Mouse (Mus musculus) neural tube, embryonic 11.5 days (tissue): ENCODE results near the gene Rasgef1b. TPM values are rescaled to one million over a fixed set of nuclear protein-coding genes. Genes with fewer than 3 reads are reported as not detected.

Experiments
- ATAC-seq: fragments of 200-750 bp; cut with Nextera tagmentation; 2 replicates; pipeline ENCODE4 v1.8.0; 2017; ENCODE audit warnings: moderate number of reproducible peaks, mild to moderate bottlenecking, moderate TSS enrichment, moderate library complexity; ENCODE audit not compliant: insufficient read depth, low FRiP score, low TSS enrichment
- DNase-seq: peaks from one replicate; pipeline ENCODE4 v3.0.0-alpha.2; 2015; ENCODE audit warnings: low spot score
- H3K27ac ChIP-seq: fragments of 300-500 bp; sonication (generic); 2 replicates; pipeline ENCODE4 v1.5.1; 2014; ENCODE audit warnings: low read depth, mild to moderate bottlenecking, low read length
- H3K27me3 ChIP-seq: fragments of 300-500 bp; sonication (generic); 2 replicates; pipeline ENCODE4 v1.6.1; 2014; ENCODE audit warnings: mild to moderate bottlenecking, low read length, mixed read lengths; ENCODE audit not compliant: control insufficient read depth, insufficient read depth
- H3K36me3 ChIP-seq: fragments of 300-500 bp; sonication (generic); 2 replicates; pipeline ENCODE4 v1.6.1; 2014; ENCODE audit warnings: mild to moderate bottlenecking, low read length, moderate library complexity, mixed read lengths; ENCODE audit not compliant: control insufficient read depth, insufficient read depth
- H3K4me1 ChIP-seq: fragments of 300-500 bp; sonication (generic); 2 replicates; pipeline ENCODE4 v1.6.1; 2014; ENCODE audit warnings: low read length, mixed read lengths; ENCODE audit not compliant: control insufficient read depth, insufficient read depth
- H3K4me2 ChIP-seq: fragments of 300-500 bp; sonication (generic); 2 replicates; pipeline ENCODE4 v1.6.1; 2014; ENCODE audit warnings: low read depth, mild to moderate bottlenecking, moderate library complexity
- H3K4me3 ChIP-seq: fragments of 300-500 bp; sonication (generic); 2 replicates; pipeline ENCODE4 v1.5.1; 2014; ENCODE audit warnings: low read depth, low read length
- H3K9ac ChIP-seq: fragments of 300-500 bp; sonication (generic); 2 replicates; pipeline ENCODE4 v1.6.1; 2014; ENCODE audit warnings: mild to moderate bottlenecking, low read length
- H3K9me3 ChIP-seq: fragments of 300-500 bp; sonication (generic); 2 replicates; pipeline ENCODE4 v1.6.1; 2016; ENCODE audit warnings: low read length; ENCODE audit not compliant: control insufficient read depth
- WGBS: fragments of 180-500 bp; shearing (Covaris S2); extraction: QIAGEN DNeasy Blood & Tissue Kit; methylation state at CpG from one replicate; pipeline ENCODE4 v1.1.7; 2014; 5-methylcytosine and 5-hydroxymethylcytosine counted together
- polyA plus RNA-seq: library from polyadenylated mRNA; unstranded; fragments of >200 nt; fragmentation: Nextera tagmentation; extraction: Ambion mirVana; gene quantifications from 2 replicates; pipeline ENCODE4 v1.2.1, GENCODE M21; 2014

Gene Rasgef1b
- polyA plus RNA-seq, 1 experiment from 2014 or later = 20.7 TPM

DNA sequence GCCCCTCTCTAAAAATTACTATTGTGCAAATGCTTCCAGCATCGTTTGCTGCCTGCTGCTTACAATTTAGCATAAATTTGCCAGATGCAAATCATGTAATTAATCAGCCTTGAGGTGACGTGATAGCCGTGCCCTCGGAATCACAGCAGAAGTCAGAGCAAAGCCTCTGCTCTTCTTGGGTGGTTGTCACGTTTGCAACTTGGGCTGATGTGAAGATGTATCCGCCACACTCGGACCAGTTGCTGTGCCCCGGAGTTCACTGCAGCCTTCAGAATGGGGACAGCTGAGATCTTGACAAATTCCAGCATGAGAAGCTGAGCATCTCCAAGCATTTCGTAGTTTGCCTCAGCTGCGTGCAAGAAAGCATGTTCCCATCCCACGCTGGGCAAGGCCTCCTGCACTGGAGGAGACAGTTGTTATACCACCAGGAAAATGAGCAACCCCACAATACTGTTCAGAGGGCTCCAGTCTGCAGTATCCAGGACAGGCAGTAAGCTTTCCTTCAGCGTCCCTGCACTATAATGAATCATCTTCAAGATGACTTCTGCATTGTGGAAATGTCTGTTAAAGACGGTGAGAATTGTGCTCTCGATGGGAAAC, 342.5 kb downstream of the Rasgef1b start:
- Histone ChIP-seq H3K9me3 (no peaks in the 10 kb centered on the region), H3K27me3 (peaks cover 12% of the 10 kb centered on the region; the same call in 1 of the 2 replicates), H3K27ac (no peak overlapping the region), H3K4me3 (no peak overlapping the region), H3K36me3 (no peaks in the 10 kb centered on the region), H3K4me1 (peaks cover 10% of the 10 kb centered on the region; the same call in 1 of the 2 replicates), H3K4me2 (no peak overlapping the region), H3K9ac (no peak overlapping the region)
- no peak for ATAC-seq
- peak; percentile 35 for DNase-seq
- 26% methylated on average over 14 of the region's 14 CpGs for WGBS

DNA sequence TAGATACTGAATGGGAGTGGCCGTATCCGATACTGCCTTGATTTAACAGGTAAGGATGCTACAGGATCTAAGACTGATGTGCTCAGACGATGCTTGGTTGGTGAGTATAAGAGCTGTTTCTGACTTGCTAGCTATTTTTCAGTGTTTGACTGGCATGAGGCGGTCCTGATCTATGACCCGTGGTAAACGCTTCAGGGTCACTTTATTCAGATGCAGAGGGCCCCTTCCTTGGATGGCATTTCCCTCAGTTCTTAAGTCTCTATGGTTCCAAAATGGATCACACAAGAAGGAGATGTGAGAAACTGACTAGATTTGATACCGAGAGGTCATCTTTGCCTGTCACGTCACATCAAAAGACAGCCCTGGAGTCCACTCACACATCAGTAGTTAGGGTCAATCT, 343.1 kb downstream of the Rasgef1b start:
- 35% methylated on average over 8 of the region's 8 CpGs for WGBS
- DNase-seq (no peak), ATAC-seq (no peak)
- no peak overlapping the region for H3K27ac ChIP-seq
- H3K4me1 ChIP-seq = peaks cover 10% of the 10 kb centered on the region; the same call in 1 of the 2 replicates
- no peak overlapping the region for H3K9ac ChIP-seq
- H3K4me3 ChIP-seq = no peak overlapping the region
- H3K9me3 ChIP-seq = no peaks in the 10 kb centered on the region
- no peak overlapping the region for H3K4me2 ChIP-seq
- no peaks in the 10 kb centered on the region for H3K36me3 ChIP-seq
- peaks cover 12% of the 10 kb centered on the region; the same call in 1 of the 2 replicates for H3K27me3 ChIP-seq

DNA sequence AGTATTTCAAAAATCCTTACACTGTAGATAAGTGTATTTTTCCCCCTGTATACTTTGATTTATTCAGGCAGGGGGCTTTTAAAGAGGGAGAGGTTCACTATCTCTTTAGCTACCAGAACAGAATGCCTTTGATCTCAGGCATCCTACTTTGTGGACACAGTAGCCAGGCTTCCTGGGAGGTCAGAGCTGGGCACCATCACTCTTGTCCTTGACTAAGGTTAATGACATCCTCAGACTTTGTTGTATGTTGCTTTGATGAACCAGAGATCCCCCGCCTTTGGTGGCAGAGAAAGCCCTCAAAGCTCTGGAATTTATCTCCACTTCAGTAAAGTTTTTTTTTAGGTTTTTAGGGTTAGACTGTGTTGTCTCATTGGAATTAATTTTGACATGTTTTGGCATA, 343.8 kb downstream of the Rasgef1b start:
- Histone ChIP-seq H3K4me3 (no peak overlapping the region), H3K27ac (no peak overlapping the region), H3K9me3 (no peaks in the 10 kb centered on the region), H3K9ac (no peak overlapping the region), H3K4me1 (peaks cover 10% of the 10 kb centered on the region; the same call in 1 of the 2 replicates), H3K27me3 (peaks cover 10% of the 10 kb centered on the region; the same call in 1 of the 2 replicates), H3K4me2 (no peak overlapping the region), H3K36me3 (no peaks in the 10 kb centered on the region)
- 3% methylated on average over 1 of the region's 1 CpGs for WGBS
- no peak for ATAC-seq
- DNase-seq = no peak

DNA sequence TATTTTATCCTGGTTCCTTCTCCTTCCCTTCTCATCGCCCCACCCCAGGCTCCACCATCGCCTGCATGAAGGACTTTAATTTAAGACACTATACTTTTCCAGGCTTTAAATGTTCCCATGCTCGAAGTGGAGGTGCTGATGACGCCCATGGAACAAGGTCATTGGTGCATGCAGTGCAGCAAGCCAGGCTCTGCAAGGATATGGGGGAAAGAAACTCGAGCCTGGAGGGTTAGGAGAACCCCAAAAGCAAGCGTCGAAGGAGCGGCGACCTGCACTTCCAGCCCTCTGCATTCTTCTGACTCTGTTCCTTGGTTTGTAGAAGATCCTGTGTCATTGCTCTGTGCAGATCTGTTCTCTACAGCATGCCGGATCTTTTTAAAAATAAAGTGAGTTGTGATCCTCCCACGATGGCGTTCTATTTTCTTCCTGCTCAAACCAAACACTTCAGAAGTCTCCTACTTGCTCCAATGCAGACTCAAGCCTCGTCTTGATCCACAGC, 345.0 kb downstream of the Rasgef1b start:
- Histone ChIP-seq H3K9ac (no peak overlapping the region), H3K4me1 (peaks cover 10% of the 10 kb centered on the region), H3K36me3 (no peaks in the 10 kb centered on the region), H3K9me3 (no peaks in the 10 kb centered on the region), H3K27me3 (0 out of 2 replicates have a peak, but pooled peaks cover 3% of the 10 kb centered on the region), H3K4me2 (no peak overlapping the region), H3K27ac (no peak overlapping the region), H3K4me3 (no peak overlapping the region)
- DNase-seq (no peak), ATAC-seq (no peak)
- 86% methylated on average over 13 of the region's 13 CpGs for WGBS

DNA sequence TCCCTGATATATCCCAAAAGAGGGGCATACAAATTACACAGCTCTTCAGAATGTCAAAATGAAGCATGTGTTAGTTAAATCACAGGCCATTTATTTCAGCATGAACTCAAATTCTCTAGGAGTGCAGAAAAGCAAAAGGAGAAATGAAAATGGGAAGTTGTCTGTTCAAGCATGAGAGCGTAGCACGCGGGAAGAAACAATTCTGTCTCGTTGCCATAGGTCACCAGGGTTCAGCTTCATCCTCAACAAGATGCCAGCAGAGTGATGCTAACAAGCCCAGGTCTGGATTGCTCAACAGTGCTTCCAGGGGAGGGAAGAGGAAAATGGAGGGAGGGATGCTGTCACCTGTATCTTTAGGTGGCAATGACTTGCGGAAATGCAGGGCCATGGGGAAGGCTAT, 346.1 kb downstream of the Rasgef1b start:
- DNase-seq = no peak
- ATAC-seq = no peak
- Histone ChIP-seq H3K9ac (no peak overlapping the region), H3K9me3 (no peaks in the 10 kb centered on the region), H3K4me3 (no peak overlapping the region), H3K4me1 (peaks cover 10% of the 10 kb centered on the region), H3K4me2 (no peak overlapping the region), H3K36me3 (no peaks in the 10 kb centered on the region), H3K27me3 (no peaks in the 10 kb centered on the region), H3K27ac (no peak overlapping the region)
- 73% methylated on average over 5 of the region's 5 CpGs for WGBS

DNA sequence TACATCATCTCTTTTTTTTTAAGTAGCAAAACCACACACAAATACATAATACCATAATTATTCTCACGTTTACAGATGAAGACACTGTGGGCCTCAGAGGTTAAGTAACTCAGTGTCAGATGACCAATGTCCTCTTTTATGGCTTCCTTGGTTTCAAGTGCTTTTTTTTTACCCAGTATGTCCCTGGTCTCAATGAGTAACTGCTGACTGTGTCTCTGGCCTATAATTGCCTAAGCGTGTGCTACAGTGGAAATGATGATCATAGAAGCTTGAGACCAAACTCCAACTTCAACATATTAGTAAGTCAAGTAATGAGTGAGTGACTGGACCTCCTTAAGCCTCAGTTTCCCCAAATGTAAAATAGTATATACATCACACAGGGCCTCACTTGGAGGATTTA, 347.2 kb downstream of the Rasgef1b start:
- no peak for ATAC-seq
- Histone ChIP-seq H3K27me3 (no peaks in the 10 kb centered on the region), H3K4me3 (no peak overlapping the region), H3K4me2 (no peak overlapping the region), H3K9me3 (no peaks in the 10 kb centered on the region), H3K9ac (no peak overlapping the region), H3K27ac (no peak overlapping the region), H3K4me1 (peaks cover 10% of the 10 kb centered on the region), H3K36me3 (no peaks in the 10 kb centered on the region)
- 79% methylated on average over 2 of the region's 2 CpGs for WGBS
- DNase-seq = no peak

DNA sequence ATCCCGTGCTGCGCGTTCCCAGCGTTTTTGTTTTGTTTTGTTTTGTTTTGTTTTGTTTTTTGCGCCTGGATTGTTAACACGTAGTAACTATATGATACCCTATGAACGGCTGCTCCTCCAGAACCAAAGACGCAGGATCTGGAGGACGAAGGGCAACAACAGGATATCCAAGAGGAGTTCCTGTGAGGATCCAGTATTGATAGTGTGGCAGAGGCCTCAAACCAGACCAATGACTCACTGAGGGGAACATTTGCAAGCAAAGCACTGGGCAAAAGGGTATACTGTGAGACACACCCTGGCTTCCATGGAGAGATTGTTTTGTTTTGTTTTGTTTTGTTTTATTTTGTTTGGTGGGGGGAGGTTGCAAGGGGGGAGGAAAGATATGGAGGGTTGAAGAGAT, 348.0 kb downstream of the Rasgef1b start:
- Histone ChIP-seq H3K27me3 (no peaks in the 10 kb centered on the region), H3K4me2 (no peak overlapping the region), H3K4me1 (peaks cover 5% of the 10 kb centered on the region; the same call in 1 of the 2 replicates), H3K9ac (no peak overlapping the region), H3K27ac (no peak overlapping the region), H3K36me3 (no peaks in the 10 kb centered on the region), H3K9me3 (no peaks in the 10 kb centered on the region), H3K4me3 (no peak overlapping the region)
- ATAC-seq (no peak), DNase-seq (no peak)
- 91% methylated on average over 9 of the region's 9 CpGs for WGBS

DNA sequence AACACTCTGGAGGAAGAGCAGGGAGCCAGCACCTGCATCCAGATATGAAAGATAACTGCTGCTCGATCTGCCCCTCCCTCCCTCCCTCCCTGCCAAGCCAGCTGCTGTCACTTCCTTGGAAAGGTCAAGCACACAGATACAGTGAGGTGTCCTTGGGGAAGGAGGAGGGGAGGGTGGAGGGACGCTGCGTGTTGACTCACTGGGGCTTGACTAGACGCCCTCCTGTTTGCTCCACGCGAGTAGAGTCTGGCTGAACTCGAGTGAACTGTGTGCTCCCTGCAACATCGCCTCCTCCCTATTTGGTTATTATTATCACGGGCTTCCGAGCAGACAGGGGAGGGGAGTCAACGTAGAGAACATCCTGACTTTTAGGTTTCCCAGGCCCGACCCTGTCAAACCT, 348.7 kb downstream of the Rasgef1b start:
- Histone ChIP-seq H3K9ac (no peak overlapping the region), H3K4me1 (peaks cover 3% of the 10 kb centered on the region; the same call in 1 of the 2 replicates), H3K27ac (no peak overlapping the region), H3K9me3 (no peaks in the 10 kb centered on the region), H3K4me3 (no peak overlapping the region), H3K27me3 (no peaks in the 10 kb centered on the region), H3K4me2 (no peak overlapping the region), H3K36me3 (no peaks in the 10 kb centered on the region)
- ATAC-seq = no peak
- 59% methylated on average over 12 of the region's 12 CpGs for WGBS
- DNase-seq = no peak
